Mouse (Mus musculus) limb, embryonic 15.5 days (tissue): ENCODE data around the gene Ino80b. TPM values are rescaled to one million over a fixed set of nuclear protein-coding genes. Genes with fewer than 3 reads are reported as not detected.

ENCODE experiments used
- ATAC-seq: fragments of 200-750 bp; cut with Nextera tagmentation; 2 replicates; pipeline ENCODE4 v1.8.0; 2017; ENCODE audit warnings: low read depth, moderate TSS enrichment; ENCODE audit not compliant: insufficient number of reproducible peaks, low FRiP score, low TSS enrichment
- H3K27ac ChIP-seq: fragments of 300-500 bp; sonication (generic); 2 replicates; pipeline ENCODE4 v1.5.1; 2015; ENCODE audit warnings: moderate library complexity, mild to moderate bottlenecking, inconsistent platforms
- H3K27me3 ChIP-seq: fragments of 300-500 bp; sonication (generic); 2 replicates; pipeline ENCODE4 v1.6.1; 2015; ENCODE audit warnings: inconsistent platforms
- H3K36me3 ChIP-seq: fragments of 300-500 bp; sonication (generic); 2 replicates; pipeline ENCODE4 v1.6.1; 2015; ENCODE audit warnings: inconsistent platforms
- H3K4me1 ChIP-seq: fragments of 300-500 bp; sonication (generic); 2 replicates; pipeline ENCODE4 v1.6.1; 2015; ENCODE audit warnings: inconsistent platforms
- H3K4me2 ChIP-seq: fragments of 300-500 bp; sonication (generic); 2 replicates; pipeline ENCODE4 v1.6.1; 2015; ENCODE audit warnings: mild to moderate bottlenecking, inconsistent platforms
- H3K4me3 ChIP-seq: fragments of 300-500 bp; sonication (generic); 2 replicates; pipeline ENCODE4 v1.5.1; 2015; ENCODE audit warnings: mild to moderate bottlenecking, inconsistent platforms
- H3K9ac ChIP-seq: fragments of 300-500 bp; sonication (generic); 2 replicates; pipeline ENCODE4 v1.6.1; 2015; ENCODE audit warnings: inconsistent platforms
- H3K9me3 ChIP-seq: fragments of 300-500 bp; sonication (generic); 2 replicates; pipeline ENCODE4 v1.6.1; 2016; ENCODE audit warnings: inconsistent platforms
- WGBS: fragments of 180-500 bp; shearing (Covaris S2); methylation state at CpG from one replicate; pipeline ENCODE4 v1.1.7; 2015; 5-methylcytosine and 5-hydroxymethylcytosine counted together
- polyA plus RNA-seq: library from polyadenylated mRNA; unstranded; fragments of >200 nt; fragmentation: Nextera tagmentation; extraction: Ambion mirVana; gene quantifications from 2 replicates; pipeline ENCODE4 v1.2.1, GENCODE M21; 2015

Ino80b gene
- polyA plus RNA-seq, 1 experiment from 2014 or later, result 9.9 TPM

DNA sequence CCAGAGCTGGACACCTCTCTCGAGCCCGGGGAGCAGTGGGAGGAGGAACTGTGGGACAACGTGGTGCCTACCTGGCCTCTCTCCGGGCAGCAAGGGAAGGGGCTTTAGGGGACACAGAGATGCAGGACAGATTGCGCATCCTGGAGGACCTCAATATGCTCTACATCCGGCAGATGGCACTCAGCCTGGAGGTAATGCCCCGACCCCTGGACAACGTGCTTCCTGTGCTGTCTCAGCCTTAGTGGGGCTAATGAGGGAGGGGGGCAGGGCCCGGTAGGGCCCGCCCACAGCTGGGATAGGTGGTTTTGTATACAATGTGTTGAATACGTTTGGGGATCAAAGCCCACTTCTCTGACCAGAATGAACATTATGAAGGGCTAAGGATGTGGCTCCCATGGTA lies 12.8 kb upstream of the Ino80b start:
- no peaks in the 10 kb centered on the region for H3K9me3 ChIP-seq
- peak overlapping the region; percentile 81 for H3K4me2 ChIP-seq
- no peak for ATAC-seq
- H3K9ac ChIP-seq, result peak overlapping the region; percentile 63
- peaks cover 5% of the 10 kb centered on the region; the same call in 1 of the 2 replicates for H3K36me3 ChIP-seq
- H3K4me1 ChIP-seq, result peaks cover 66% of the 10 kb centered on the region
- under 1% methylated on average over 11 of the region's 11 CpGs for WGBS
- no peaks in the 10 kb centered on the region for H3K27me3 ChIP-seq
- peak overlapping the region; percentile 54 for H3K4me3 ChIP-seq
- peak overlapping the region; percentile 100 for H3K27ac ChIP-seq

DNA sequence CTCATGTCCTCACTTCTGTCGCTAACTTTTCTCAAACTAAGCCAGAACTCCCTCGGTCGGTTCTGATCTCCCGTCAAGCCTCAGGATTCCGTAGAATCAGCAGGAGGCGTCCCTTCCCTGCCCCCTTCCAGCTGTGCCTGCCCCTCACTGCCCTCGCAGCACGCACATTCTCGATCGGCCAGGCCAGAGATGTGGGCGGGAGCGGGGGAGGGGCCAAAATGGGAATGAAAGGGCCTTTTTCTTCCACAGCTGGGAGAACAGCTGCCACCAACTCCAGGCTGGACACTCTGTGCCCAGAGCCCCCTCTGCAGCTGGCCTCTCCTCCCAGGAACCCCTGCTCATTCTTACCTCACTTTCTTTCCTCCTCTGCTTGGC lies 12.3 kb upstream of the Ino80b start:
- Histone ChIP-seq H3K27ac (peak overlapping the region; percentile 100), H3K4me3 (peak overlapping the region; percentile 54), H3K4me1 (peaks cover 61% of the 10 kb centered on the region), H3K9ac (peak overlapping the region; percentile 63), H3K4me2 (peak overlapping the region; percentile 81), H3K27me3 (no peaks in the 10 kb centered on the region), H3K9me3 (no peaks in the 10 kb centered on the region), H3K36me3 (peaks cover 5% of the 10 kb centered on the region; the same call in 1 of the 2 replicates)
- peak; percentile 87 for ATAC-seq
- 0% methylated on average over 12 of the region's 12 CpGs for WGBS

DNA sequence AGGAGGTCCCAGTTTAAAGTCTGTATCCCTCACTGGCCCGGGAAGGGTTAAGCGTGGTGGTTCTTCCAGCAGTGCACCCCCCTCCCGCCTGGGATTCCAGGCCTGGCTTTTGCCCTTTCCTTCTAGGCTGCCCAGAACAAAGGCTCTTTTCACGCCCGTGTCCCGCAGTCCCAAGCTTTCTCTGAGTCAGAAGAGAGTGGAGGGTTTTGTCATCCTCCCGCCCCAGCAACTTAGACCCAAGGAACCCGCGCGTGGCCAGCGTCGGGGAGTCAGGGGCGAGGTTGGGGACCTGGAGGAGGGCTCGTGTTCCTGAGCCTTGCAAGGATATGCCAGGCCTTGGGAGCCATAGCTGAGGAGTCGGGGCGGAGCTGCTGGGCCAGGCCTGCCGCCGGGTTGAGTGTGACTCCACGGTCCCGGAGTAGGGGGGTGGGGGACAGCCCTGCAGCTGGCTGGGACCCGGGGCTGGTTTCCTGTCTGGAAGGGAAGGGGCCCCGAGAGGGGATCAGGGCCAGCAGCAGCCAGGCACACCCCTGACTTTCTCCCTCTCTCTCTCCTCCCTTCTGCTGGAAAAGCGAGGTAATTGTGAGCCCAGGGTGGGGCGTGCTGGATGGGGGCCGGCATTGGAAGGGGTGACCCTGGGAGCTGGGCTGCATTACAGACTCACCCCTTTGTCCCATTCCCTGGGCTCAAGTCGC lies 11.8 kb upstream of the Ino80b start:
- H3K4me2 ChIP-seq, result peak overlapping the region; percentile 81
- no peaks in the 10 kb centered on the region for H3K9me3 ChIP-seq
- H3K36me3 ChIP-seq, result peaks cover 5% of the 10 kb centered on the region; the same call in 1 of the 2 replicates
- H3K9ac ChIP-seq, result peak overlapping the region; percentile 63
- under 1% methylated on average over 26 of the region's 26 CpGs for WGBS
- ATAC-seq, result peak; percentile 90
- peak overlapping the region; percentile 54 for H3K4me3 ChIP-seq
- no peaks in the 10 kb centered on the region for H3K27me3 ChIP-seq
- peaks cover 56% of the 10 kb centered on the region for H3K4me1 ChIP-seq
- peak overlapping the region; percentile 100 for H3K27ac ChIP-seq

DNA sequence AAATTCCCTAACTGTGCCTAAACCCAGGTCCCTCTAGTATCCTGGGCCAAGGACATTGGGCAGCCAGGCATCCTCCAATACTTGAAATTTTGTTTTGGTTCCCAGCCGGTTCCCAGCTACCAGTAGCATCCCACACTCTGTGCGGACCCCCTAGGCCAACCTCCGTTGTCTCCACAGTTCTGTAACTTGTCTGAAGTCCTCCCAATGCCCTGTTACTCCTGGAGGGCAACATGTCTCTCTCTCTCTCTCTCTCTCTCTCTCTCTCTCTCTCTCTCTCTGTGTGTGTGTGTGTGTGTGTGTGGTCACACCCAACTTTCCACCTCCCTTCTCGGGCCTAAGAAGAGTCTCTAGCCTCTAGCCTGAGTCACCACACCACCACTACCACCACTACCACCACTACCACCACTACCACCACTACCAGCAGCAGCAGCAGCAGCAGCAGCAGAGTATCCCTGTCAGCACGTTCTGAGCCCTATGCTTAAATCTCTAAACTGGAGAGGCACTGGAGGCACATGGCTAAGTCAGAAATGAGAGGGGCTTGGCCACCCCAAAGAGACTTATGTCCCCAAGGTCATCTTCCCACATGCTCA lies 11.2 kb upstream of the Ino80b start:
- Histone ChIP-seq H3K36me3 (peaks cover 5% of the 10 kb centered on the region; the same call in 1 of the 2 replicates), H3K27ac (peak overlapping the region; percentile 100), H3K4me2 (peak overlapping the region; percentile 81), H3K9me3 (no peaks in the 10 kb centered on the region), H3K4me3 (peak overlapping the region; percentile 54), H3K4me1 (peaks cover 49% of the 10 kb centered on the region), H3K27me3 (no peaks in the 10 kb centered on the region), H3K9ac (peak overlapping the region; percentile 63)
- 9% methylated on average over 5 of the region's 5 CpGs for WGBS
- ATAC-seq, result no peak

DNA sequence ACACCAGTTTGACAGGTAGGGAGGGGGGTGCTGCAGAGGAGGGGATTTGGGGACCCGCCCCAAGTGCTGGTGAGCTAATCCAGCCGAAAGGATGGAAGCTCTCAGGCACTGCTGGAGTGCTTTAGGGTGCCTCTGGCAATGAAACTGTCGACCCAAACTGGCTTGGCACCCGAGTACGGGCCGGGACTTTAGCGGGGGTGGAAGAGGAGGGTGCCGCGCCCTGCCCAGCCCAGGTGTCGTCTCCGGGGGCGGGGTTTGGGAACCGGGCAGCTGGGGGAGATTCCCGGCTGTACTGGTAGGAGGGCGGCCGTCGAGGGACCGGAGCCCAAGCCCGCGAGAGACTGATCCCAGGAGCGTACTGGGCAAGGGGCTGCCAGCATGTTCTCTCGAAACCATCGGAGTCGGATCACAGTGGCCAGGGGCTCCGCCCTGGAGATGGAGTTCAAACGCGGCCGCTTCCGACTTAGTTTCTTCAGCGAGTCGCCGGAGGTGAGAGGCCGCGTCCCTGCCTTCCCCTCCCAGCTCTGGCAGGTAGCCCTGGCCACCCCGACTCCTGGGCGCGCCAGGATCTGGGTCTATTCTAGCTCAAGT lies 10.4 kb upstream of the Ino80b start:
- peak overlapping the region; percentile 100 for H3K27ac ChIP-seq
- peak overlapping the region; percentile 63 for H3K9ac ChIP-seq
- H3K36me3 ChIP-seq, result peaks cover 5% of the 10 kb centered on the region; the same call in 1 of the 2 replicates
- H3K27me3 ChIP-seq, result no peaks in the 10 kb centered on the region
- no peaks in the 10 kb centered on the region for H3K9me3 ChIP-seq
- H3K4me2 ChIP-seq, result peak overlapping the region; percentile 81
- peak overlapping the region; percentile 54 for H3K4me3 ChIP-seq
- ATAC-seq, result no peak; the same call in 1 of the 2 replicates
- WGBS, result 1% methylated on average over 36 of the region's 37 CpGs
- H3K4me1 ChIP-seq, result peaks cover 45% of the 10 kb centered on the region

DNA sequence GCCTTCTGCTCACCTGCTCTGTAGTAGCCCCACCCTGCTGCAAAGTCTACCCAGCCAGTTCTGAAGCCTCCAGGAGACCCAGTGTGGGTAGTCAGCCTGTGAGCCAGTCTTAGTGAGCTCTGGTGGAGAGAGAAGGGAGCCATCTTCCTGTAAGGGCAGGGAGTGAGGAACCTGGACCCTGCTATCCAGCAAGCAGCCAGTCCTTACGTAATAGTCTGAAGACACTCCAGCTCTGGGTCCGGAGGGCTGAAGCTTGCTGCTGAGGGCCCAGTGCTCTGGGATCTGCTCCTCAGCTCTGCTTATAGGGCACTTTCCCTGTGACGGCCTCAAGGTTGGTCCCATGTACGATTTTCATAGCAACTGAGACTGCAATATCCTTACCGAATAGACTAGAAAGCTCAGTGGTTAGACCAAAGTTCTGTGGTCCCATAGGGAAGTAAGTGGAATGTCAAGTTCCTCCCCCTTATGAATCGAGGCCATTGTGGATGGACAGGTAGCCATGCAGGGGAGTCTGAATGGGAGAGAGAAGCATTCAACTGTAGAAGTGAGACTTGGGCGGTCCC lies 9.8 kb upstream of the Ino80b start, which contains the start of gene Rtkn:
Gene Rtkn, plus strand, starts transcription at position 513 of the 563 bp plus-strand sequence.
- WGBS, result 57% methylated on average over 7 of the region's 7 CpGs
- Histone ChIP-seq H3K27ac (peak within 1 kb of the TSS; percentile 100), H3K4me3 (peak within 1 kb of the TSS; percentile 54), H3K4me1 (peaks cover 40% of the 10 kb centered on the region), H3K36me3 (peaks cover 4% of the 10 kb centered on the region; the same call in 1 of the 2 replicates), H3K27me3 (no peaks in the 10 kb centered on the region), H3K4me2 (peak within 1 kb of the TSS; percentile 81), H3K9me3 (no peaks in the 10 kb centered on the region), H3K9ac (peak within 1 kb of the TSS; percentile 63)
- no peak for ATAC-seq

DNA sequence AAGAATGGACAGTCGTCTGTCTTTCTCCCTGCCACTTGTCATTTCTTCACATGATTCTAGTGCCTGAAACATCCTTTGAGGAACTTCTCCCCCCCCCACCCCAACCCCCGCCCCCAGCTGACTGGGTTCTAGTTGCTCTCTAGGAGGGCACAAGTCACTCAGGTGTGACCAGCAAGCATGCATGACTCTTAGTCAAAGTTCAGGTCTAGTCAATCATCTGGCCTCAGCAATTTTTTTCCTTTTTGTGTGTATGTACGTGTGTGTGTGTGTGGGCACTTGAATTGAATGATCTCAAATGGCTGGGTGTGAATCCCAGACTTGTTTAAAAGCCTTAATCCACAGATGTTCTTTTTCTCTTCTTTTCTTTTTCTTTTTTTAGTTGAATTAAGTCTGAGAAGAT lies 9.0 kb upstream of the Ino80b start:
- no peak for ATAC-seq
- Histone ChIP-seq H3K9me3 (no peaks in the 10 kb centered on the region), H3K9ac (no peak overlapping the region), H3K36me3 (no peaks in the 10 kb centered on the region), H3K27ac (no peak overlapping the region), H3K27me3 (no peaks in the 10 kb centered on the region), H3K4me2 (no peak overlapping the region), H3K4me3 (no peak overlapping the region), H3K4me1 (peaks cover 32% of the 10 kb centered on the region)
- WGBS, result 69% methylated on average over 3 of the region's 3 CpGs

DNA sequence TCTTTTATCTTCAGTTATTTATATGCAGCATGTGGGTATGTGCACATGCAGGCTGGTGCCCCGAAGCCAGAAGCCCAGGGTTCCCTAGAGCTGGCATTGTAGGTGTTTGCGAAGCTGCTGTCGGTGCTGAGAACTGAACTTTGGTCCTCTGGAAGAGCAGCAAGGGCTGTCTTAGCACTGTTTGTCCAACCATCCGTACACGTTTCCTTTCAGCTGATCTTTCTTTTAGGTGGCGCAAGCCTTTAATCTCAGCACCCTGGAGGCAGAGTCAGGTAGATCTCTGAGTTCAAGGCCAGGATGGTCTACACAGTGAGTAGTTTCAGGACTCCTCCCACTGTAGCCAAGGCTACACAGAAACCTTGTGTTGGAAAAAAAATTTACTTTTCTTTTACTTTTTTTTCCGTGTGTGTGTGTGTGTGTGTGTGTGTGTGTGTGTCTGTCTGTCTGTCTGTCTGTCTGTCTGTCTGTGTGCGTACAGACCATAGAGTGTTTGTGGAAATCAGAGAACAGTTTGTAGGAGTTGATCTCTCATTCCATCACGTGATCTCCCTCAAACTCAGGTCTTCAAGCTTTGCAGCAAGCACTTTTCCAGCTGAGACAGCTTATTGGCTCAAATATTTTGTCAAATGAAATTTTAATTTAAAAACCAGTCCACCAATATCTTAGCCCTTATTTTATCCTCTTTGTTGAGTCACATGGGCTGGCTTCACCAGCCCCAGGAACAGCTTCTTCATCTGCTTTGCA lies 7.1 kb upstream of the Ino80b start:
- H3K36me3 ChIP-seq, result no peaks in the 10 kb centered on the region
- H3K4me1 ChIP-seq, result peaks cover 17% of the 10 kb centered on the region
- no peak overlapping the region for H3K27ac ChIP-seq
- H3K4me3 ChIP-seq, result no peak overlapping the region
- no peak overlapping the region for H3K9ac ChIP-seq
- no peaks in the 10 kb centered on the region for H3K27me3 ChIP-seq
- H3K4me2 ChIP-seq, result no peak overlapping the region
- ATAC-seq, result no peak
- no peaks in the 10 kb centered on the region for H3K9me3 ChIP-seq
- WGBS, result 79% methylated on average over 9 of the region's 9 CpGs

DNA sequence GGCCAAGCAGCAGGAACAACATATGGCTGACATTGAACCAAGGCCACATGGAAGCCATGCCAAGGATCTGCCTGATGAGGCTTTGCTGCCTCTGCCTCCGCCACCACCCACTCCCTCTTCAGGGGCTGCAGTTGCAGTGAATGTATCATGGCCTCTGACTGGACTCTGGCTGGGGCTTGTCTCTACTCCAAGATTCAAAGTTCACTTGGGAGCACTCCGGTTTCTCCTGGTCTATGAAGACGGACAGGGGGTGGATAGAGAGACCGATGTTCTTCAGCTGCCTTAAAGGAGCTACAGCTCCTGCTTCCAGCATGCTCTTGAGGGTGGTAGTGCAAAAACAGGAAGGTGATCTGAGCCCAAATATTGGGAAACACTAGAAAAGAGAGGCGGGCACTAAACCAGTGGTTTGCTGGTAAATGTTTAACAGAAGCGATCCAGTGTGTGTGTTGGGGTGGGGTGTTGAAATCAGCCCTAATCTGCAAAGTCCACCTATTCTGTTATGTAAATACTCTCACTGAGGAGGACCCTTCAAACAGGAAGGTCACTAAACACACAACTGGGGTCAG lies 6.3 kb upstream of the Ino80b start:
- Histone ChIP-seq H3K27ac (no peak overlapping the region), H3K36me3 (no peaks in the 10 kb centered on the region), H3K4me3 (no peak overlapping the region), H3K9ac (no peak overlapping the region), H3K4me2 (no peak overlapping the region), H3K9me3 (no peaks in the 10 kb centered on the region), H3K27me3 (no peaks in the 10 kb centered on the region), H3K4me1 (peaks cover 17% of the 10 kb centered on the region)
- WGBS, result 73% methylated on average over 6 of the region's 6 CpGs
- no peak for ATAC-seq

DNA sequence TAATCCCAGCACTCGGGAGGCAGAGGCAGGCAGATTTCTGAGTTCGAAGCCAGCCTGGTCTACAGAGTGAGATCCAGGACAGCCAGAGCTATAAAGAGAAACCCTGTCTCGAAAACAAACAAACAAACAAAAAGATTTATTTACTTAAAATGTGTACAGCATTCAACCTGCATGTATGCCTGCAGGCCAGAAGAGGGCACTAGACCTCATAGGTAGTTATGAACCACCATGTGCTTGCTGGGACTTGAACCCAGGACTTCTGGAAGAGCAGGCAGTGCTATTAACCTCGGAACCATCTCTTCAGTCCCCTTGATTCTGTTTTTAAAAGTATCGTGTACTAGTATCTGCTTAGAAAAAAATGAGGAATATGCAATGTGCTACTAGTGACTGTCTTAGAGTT lies 2.2 kb upstream of the Ino80b start:
- H3K36me3 ChIP-seq, result no peaks in the 10 kb centered on the region
- H3K4me2 ChIP-seq, result no peak overlapping the region
- H3K27ac ChIP-seq, result no peak overlapping the region
- H3K9me3 ChIP-seq, result no peaks in the 10 kb centered on the region
- H3K4me1 ChIP-seq, result peaks cover 26% of the 10 kb centered on the region
- 93% methylated on average over 5 of the region's 5 CpGs for WGBS
- no peaks in the 10 kb centered on the region for H3K27me3 ChIP-seq
- H3K4me3 ChIP-seq, result no peak overlapping the region
- ATAC-seq, result no peak
- H3K9ac ChIP-seq, result no peak overlapping the region

DNA sequence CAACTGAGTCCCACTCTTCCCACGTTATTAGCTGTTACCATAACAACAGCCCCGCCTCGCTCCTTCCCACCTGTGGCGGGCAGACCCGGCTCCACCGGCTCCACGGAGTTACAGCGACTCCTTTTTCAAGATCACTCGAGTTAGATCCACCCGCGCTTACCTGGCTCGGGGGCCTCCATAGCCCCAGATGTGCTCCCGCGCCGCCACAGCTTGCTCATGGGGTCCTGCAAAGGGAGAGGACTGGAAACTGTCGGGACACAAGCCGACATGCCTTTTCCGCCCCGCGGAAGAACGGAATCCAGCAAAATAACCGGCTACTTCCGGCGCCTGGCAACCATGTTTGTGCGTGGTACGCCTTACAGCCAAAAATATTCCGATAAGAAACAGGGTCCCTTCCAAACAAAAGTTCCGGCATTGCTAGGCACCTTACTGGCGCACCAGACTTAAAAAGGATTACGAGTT lies 349 bp downstream of the Ino80b start:
- no peak for ATAC-seq

More for the DNA sequence above, 349 bp downstream of the Ino80b start:
- Histone ChIP-seq H3K27ac (peak overlapping the region; percentile 75), H3K4me2 (peak overlapping the region; percentile 90), H3K4me1 (peaks cover 44% of the 10 kb centered on the region), H3K36me3 (no peaks in the 10 kb centered on the region), H3K4me3 (peak overlapping the region; percentile 75), H3K9me3 (no peaks in the 10 kb centered on the region), H3K9ac (peak overlapping the region; percentile 66), H3K27me3 (no peaks in the 10 kb centered on the region)
- under 1% methylated on average over 30 of the region's 30 CpGs for WGBS
